ENCODE assay signal across 9 mouse cellular contexts in the genomic region with DNA sequence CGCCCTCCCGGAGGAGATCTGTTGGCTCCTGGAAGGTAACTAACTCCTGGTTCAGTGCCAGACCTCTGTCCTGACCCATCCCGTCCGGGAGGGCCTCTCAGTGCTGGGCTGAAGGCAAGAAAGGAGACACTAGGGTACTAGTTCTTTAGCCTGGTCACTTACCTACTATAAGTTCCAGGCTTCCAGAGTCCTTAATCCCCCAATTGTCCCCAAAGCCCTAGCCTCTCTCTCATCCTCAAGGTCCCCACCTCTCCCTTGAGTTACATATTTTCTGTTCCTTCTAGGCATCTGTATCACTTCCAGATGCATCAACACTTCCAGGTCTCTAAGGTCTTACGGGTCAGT. TPM values are rescaled to one million over a fixed set of nuclear protein-coding genes. Genes with fewer than 3 reads are reported as not detected.
DNase-seq lines count a peak whose midpoint lies in the region; ATAC-seq and TF ChIP-seq lines count a peak whose summit lies in the region.
"Had no signal": no experiment of that assay in that cellular context is flagged by ENCODE, and none has a peak within 500 bp of the region (broad histone marks: within the 10 kb centered on the region; RNA-seq: fewer than 3 reads in every experiment).

No protein-coding gene starts in this region.

- peaks cover 40% of the 10 kb centered on the region for H3K27me3 ChIP-seq in forebrain, embryonic 12.5 days
- peaks cover 13% of the 10 kb centered on the region; the same call in 1 of the 2 replicates for H3K27me3 ChIP-seq in kidney, embryonic 14.5 days (ENCODE audit: control insufficient read depth, insufficient read depth, low read length)
- peaks cover 23% of the 10 kb centered on the region for H3K27me3 ChIP-seq in neural tube, embryonic 12.5 days (replicated peaks)

- no peak for TF ChIP-seq POLR2A in lung, adult 2 months (IDR thresholded peaks at IDR 0.05; ENCODE audit: borderline replicate concordance, extremely low read depth, low read depth, low read length)

- 29% methylated on average over 5 of the region's 5 CpGs for WGBS in lung, adult 2 months
- 26% methylated on average over 5 of the region's 5 CpGs for WGBS in forebrain, embryonic 12.5 days
- 19% methylated on average over 5 of the region's 5 CpGs for WGBS in kidney, embryonic 14.5 days
- WGBS in neural tube, embryonic 12.5 days = 32% methylated on average over 5 of the region's 5 CpGs

- no peak for ATAC-seq in forebrain, embryonic 12.5 days (ENCODE audit: low FRiP score)
- ATAC-seq in kidney, embryonic 14.5 days (ENCODE audit: low FRiP score, low TSS enrichment) = 0 out of 2 replicates have a peak, but pooled peaks have one; percentile 34
- ATAC-seq in neural tube, embryonic 12.5 days (ENCODE audit: low FRiP score, low read depth) = no peak

- peak overlapping the region; percentile 39 for H3K4me3 ChIP-seq in lung, adult 2 months (replicated peaks; ENCODE audit: extremely low read depth, low read depth, low read length)
- H3K4me3 ChIP-seq in forebrain, embryonic 12.5 days (replicated peaks) = peak overlapping the region; percentile 39
- H3K4me3 ChIP-seq in kidney, embryonic 14.5 days (ENCODE audit: low read length) = peak overlapping the region; percentile 38
- H3K4me3 ChIP-seq in neural tube, embryonic 12.5 days = peak overlapping the region; percentile 34
- H3K4me3 ChIP-seq: myocyte had no signal

- no peaks in the 10 kb centered on the region for H3K4me1 ChIP-seq in lung, adult 2 months (ENCODE audit: control insufficient read depth, insufficient read depth, low read length)
- peaks cover 48% of the 10 kb centered on the region for H3K4me1 ChIP-seq in forebrain, embryonic 12.5 days
- H3K4me1 ChIP-seq in kidney, embryonic 14.5 days (ENCODE audit: control insufficient read depth, insufficient read depth, low read length) = peaks cover 15% of the 10 kb centered on the region
- H3K4me1 ChIP-seq in neural tube, embryonic 12.5 days = peaks cover 32% of the 10 kb centered on the region

- no peaks in the 10 kb centered on the region for H3K9me3 ChIP-seq in forebrain, embryonic 12.5 days
- H3K9me3 ChIP-seq in kidney, embryonic 14.5 days (ENCODE audit: control insufficient read depth, low read length) = no peaks in the 10 kb centered on the region
- H3K9me3 ChIP-seq in neural tube, embryonic 12.5 days = no peaks in the 10 kb centered on the region

- no peak for DNase-seq in lung, adult 2 months
- DNase-seq in lung, postnatal 4 days = no peak
- DNase-seq in embryo, embryonic 10 days (ENCODE audit: low spot score) = no peak
- no peak for DNase-seq in embryo, embryonic 10.5 days (ENCODE audit: low spot score)
- DNase-seq in left cerebral cortex, adult 18-20 months (ENCODE audit: low spot score in 2 of 2) = no peak

- H3K36me3 ChIP-seq in forebrain, embryonic 12.5 days (replicated peaks) = no peaks in the 10 kb centered on the region
- H3K36me3 ChIP-seq in kidney, embryonic 14.5 days (ENCODE audit: control insufficient read depth, insufficient read depth, low read length) = no peaks in the 10 kb centered on the region
- H3K36me3 ChIP-seq in neural tube, embryonic 12.5 days = no peaks in the 10 kb centered on the region

- peak overlapping the region; percentile 45 for H3K9ac ChIP-seq in forebrain, embryonic 12.5 days
- peak overlapping the region; percentile 50; the same call in 1 of the 2 replicates for H3K9ac ChIP-seq in kidney, embryonic 14.5 days (ENCODE audit: low read depth, low read length)
- peak overlapping the region; percentile 38; the same call in 1 of the 2 replicates for H3K9ac ChIP-seq in neural tube, embryonic 12.5 days

- H3K27ac ChIP-seq in forebrain, embryonic 12.5 days = no peak overlapping the region
- no peak overlapping the region for H3K27ac ChIP-seq in kidney, embryonic 14.5 days (ENCODE audit: low read depth, low read length)
- H3K27ac ChIP-seq in neural tube, embryonic 12.5 days = no peak overlapping the region

- TF ChIP-seq CTCF in lung, adult 2 months (IDR thresholded peaks at IDR 0.05; ENCODE audit: insufficient read depth, low read length) = no peak

- H3K4me2 ChIP-seq in forebrain, embryonic 12.5 days = peak overlapping the region; percentile 69
- peak overlapping the region; percentile 70 for H3K4me2 ChIP-seq in kidney, embryonic 14.5 days (replicated peaks; ENCODE audit: low read depth, low read length)
- peak overlapping the region; percentile 81 for H3K4me2 ChIP-seq in neural tube, embryonic 12.5 days (replicated peaks)

RNA-seq across cellular contexts. Expression of gene Skap1, which starts 0.3 kb away (rescaled TPM):
- 2.2 and 2.4 TPM in 2 replicates for polyA plus RNA-seq in lung, adult 2 months (2012; rRNA removed)
- 3.2 and 4.1 TPM in 2 replicates for polyA plus RNA-seq in forebrain, embryonic 12.5 days (2016; fragmentation: Nextera tagmentation; extraction: Ambion mirVana)
- 13.8 and 15.2 TPM in 2 replicates for polyA plus RNA-seq in kidney, embryonic 14.5 days (2014; fragmentation: Nextera tagmentation; extraction: Ambion mirVana)
- 2.2 and 2.8 TPM in 2 replicates for polyA plus RNA-seq in neural tube, embryonic 12.5 days (2016; fragmentation: Nextera tagmentation; extraction: Ambion mirVana)
- total RNA-seq in left cerebral cortex, adult 18-20 months (2021) = 1 to 10 TPM; 1.9 to 2.1 TPM
